Mouse (Mus musculus): ENCODE results near the gene Cntn5.
"Not testable (repeated sequence)": the region's sequence is repeated elsewhere in the genome, so short reads cannot be mapped to it uniquely, and the experiment has no call there.

The Cntn5 gene

GRCm38 (mm10) chr9:10650632-10651031, 253.9 kb downstream of the Cntn5 start:
- no peak for DNase-seq (ENCODE audit: low spot score)

GRCm38 (mm10) chr9:10645951-10646350, 258.6 kb downstream of the Cntn5 start:
- DNase-seq (ENCODE audit: low spot score) = no peak

DNA sequence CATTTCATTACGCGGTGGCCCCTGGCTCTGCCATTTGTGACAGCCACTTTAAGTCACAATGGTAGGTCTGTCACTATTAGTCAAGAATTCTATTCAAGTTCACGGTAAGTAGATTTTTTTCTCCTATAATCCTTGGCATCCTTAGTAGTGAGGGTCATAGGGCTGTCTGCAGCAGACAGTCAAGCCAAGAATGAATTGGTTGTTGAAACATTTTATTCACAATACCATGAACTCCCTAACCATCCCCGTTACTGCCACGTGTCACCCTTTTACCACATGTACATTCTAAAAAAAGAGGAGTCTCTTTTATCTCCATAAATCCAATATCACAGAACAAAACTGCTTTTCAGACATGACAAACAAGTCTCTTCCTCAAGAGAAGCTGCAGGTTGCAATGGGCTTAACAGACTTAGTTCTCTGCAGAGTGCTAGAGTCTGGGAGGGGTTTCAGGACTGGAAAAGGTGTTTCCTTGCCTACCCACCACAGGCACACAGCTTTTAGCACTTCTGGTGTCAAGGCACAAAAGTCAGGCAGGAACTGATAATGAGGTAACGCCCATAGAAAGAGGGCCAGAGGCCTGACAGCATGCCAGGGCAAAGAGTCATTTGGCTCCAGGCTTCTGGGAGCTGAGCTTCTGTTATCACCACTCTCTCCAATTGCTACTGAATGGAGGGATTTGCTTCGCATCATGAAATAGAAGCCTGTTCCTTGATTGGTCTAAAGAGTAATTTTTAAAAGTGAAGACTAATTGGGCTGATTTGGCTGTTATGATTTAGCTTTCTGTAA, 259.3 kb downstream of the Cntn5 start:
- DNase-seq (ENCODE audit: low spot score) = no peak

DNA sequence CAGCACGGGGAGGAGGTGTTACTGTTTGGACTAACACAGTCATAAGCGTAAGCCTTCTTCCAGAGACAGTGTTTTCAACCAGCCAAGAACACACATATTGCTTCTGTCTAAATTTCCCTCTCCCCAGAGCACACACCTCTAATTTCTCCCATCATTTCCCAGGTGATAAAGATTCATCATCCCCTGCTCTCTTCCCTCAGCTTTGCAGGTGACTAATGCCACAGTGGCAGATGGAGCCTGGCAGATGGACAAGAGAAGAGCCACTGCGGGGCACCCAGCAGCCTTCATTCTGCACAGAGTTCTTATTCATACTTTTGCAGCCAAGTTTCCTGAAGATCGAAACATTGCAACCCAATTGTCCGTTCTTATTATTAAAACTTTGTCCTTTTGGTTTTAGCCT, 286.5 kb downstream of the Cntn5 start:
- no peak for DNase-seq (ENCODE audit: low spot score)

GRCm38 (mm10) chr9:10575346-10576241, 329.0 kb downstream of the Cntn5 start:
- DNase-seq (ENCODE audit: low spot score) = no peak

GRCm38 (mm10) chr9:10569830-10570229, 334.7 kb downstream of the Cntn5 start:
- DNase-seq (ENCODE audit: low spot score) = peak; percentile 42

- DNase-seq (ENCODE audit: low spot score) = not testable (repeated sequence)
Measured at GRCm38 (mm10) chr9:10540877-10541276, 363.7 kb downstream of the Cntn5 start.

DNA sequence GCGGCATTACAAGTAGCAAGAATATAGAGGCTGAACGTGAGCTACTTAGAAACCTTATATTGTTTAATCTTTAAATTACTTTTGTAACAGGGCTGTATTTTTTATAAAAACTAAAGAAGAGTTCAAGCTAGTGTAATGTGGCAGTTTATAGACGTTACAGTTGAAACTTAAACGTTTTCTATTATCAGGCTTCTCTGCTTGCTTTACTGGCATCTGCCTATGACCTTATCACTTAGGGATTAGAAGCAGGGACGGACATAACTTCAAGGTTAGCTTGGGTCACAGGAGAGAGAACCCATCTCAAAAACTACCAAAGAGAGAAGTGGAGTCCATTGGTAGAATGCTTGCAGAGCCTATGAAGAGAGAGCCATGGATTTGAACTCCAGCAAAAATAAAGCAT, 372.3 kb downstream of the Cntn5 start:
- no peak for DNase-seq (ENCODE audit: low spot score)

GRCm38 (mm10) chr9:10531087-10531486, 373.5 kb downstream of the Cntn5 start:
- no peak for DNase-seq (ENCODE audit: low spot score)

GRCm38 (mm10) chr9:10529528-10529927, 375.0 kb downstream of the Cntn5 start:
- no peak for DNase-seq (ENCODE audit: low spot score)

- DNase-seq (ENCODE audit: low spot score) = no peak
Measured at GRCm38 (mm10) chr9:10529113-10529512, 375.5 kb downstream of the Cntn5 start.

DNA sequence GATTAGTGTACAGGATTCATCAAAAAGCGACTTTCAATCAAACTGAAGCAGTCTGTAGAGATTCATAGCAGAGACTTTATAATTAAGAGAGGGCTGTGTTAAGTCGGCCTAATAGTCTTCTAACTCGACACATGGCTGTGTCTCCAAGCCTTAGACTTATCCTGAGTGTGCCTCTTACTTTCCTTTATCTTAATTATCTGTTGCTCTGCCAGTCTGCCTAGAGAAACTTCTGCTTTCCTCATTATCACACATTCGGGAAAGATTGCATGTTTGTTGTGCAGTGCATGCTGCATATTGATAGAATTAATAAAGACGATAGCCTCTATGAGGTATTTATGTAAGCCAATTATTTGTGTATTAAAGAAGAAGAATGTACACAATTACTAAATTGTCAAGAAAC, 375.9 kb downstream of the Cntn5 start:
- DNase-seq (ENCODE audit: low spot score) = no peak

GRCm38 (mm10) chr9:10525915-10526667, 378.5 kb downstream of the Cntn5 start:
- DNase-seq (ENCODE audit: low spot score) = no peak

GRCm38 (mm10) chr9:10522604-10523003, 382.0 kb downstream of the Cntn5 start:
- DNase-seq (ENCODE audit: low spot score) = no peak

- DNase-seq (ENCODE audit: low spot score) = no peak
Measured at GRCm38 (mm10) chr9:10521054-10521453, 383.5 kb downstream of the Cntn5 start.

DNA sequence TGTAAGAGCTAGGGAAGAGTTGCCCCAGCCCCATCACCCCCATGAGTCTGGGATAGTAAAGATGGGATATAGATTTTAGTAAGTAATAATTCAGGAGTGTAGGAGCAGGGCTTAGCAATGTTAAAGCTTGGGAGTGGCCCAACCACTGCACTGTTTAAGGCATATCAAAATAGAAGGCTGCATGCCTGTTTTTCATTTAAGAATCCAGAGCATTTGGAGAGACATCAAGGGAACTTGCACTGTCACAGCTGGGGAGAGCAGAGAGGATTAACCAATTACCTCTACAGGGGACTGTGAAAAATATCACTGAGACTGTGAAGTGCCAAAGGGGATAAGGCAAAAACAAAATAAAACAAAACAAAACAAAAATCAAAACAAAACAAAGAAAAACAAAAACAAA, 412.3 kb downstream of the Cntn5 start:
- no peak for DNase-seq (ENCODE audit: low spot score)

- no peak for DNase-seq (ENCODE audit: low spot score)
Measured at GRCm38 (mm10) chr9:10471484-10472125, 433.0 kb downstream of the Cntn5 start.

DNA sequence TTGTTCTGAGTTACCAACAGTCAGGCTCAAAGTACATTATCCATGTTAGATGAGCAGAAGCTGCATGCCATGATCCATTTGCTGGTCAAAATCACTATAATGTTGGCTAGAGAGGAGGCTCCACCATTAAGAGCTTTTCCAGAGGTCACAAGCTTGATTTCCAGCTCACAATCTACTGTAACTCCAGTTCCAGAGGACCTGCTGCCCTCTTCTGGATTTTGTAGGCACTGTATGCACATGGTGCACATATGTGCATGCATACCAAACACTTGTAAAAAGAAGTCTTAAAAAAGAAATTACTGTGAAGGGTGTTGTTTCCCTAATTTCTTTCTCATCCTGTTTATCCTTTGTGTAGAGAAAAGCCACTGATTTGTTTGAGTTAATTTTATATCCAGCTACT, 439.8 kb downstream of the Cntn5 start:
- no peak for DNase-seq (ENCODE audit: low spot score)

GRCm38 (mm10) chr9:10457900-10458299, 446.7 kb downstream of the Cntn5 start:
- DNase-seq (ENCODE audit: low spot score) = no peak

- DNase-seq (ENCODE audit: low spot score) = no peak
Measured at GRCm38 (mm10) chr9:10448987-10449563, 455.5 kb downstream of the Cntn5 start.

- DNase-seq (ENCODE audit: low spot score) = no peak
Measured at GRCm38 (mm10) chr9:10447220-10447837, 457.2 kb downstream of the Cntn5 start.
